Mouse (Mus musculus) limb, embryonic 14.5 days (tissue): Measurements from ENCODE around the gene Olfr1006. TPM values are rescaled to one million over a fixed set of nuclear protein-coding genes. Genes with fewer than 3 reads are reported as not detected.
"Not testable (repeated sequence)": the region's sequence is repeated elsewhere in the genome, so short reads cannot be mapped to it uniquely, and the experiment has no call there.

Experiments used
- ATAC-seq: fragments of 200-750 bp; cut with Nextera tagmentation; 2 replicates; pipeline ENCODE4 v1.8.0; 2017; ENCODE audit warnings: low read depth, moderate number of reproducible peaks, moderate TSS enrichment; ENCODE audit not compliant: low FRiP score
- DNase-seq: peaks from one replicate; pipeline ENCODE4 v3.0.0-alpha.2; 2015; ENCODE audit warnings: low spot score
- H3K27ac ChIP-seq: fragments of 300-500 bp; sonication (generic); replicated peaks from 2 replicates; pipeline ENCODE4 v1.5.1; 2014; ENCODE audit warnings: low read depth, mild to moderate bottlenecking, low read length, moderate library complexity, mixed read lengths
- H3K27me3 ChIP-seq: fragments of 300-500 bp; sonication (generic); 2 replicates; pipeline ENCODE4 v1.6.1; 2014; ENCODE audit warnings: low read length, mixed read lengths; ENCODE audit not compliant: control insufficient read depth, insufficient read depth
- H3K36me3 ChIP-seq: fragments of 300-500 bp; sonication (generic); 2 replicates; pipeline ENCODE4 v1.6.1; 2014; ENCODE audit warnings: mild to moderate bottlenecking, low read length, moderate library complexity, mixed read lengths; ENCODE audit not compliant: control insufficient read depth, insufficient read depth
- H3K4me1 ChIP-seq: fragments of 300-500 bp; sonication (generic); 2 replicates; pipeline ENCODE4 v1.6.1; 2014; ENCODE audit warnings: antibody characterized with exemption, low read length, mixed read lengths; ENCODE audit not compliant: control insufficient read depth, insufficient read depth
- H3K4me2 ChIP-seq: fragments of 300-500 bp; sonication (generic); replicated peaks from 2 replicates; pipeline ENCODE4 v1.6.1; 2014; ENCODE audit warnings: low read depth, mild to moderate bottlenecking, low read length, moderate library complexity; ENCODE audit not compliant: severe bottlenecking
- H3K4me3 ChIP-seq: fragments of 300-500 bp; sonication (generic); replicated peaks from 2 replicates; pipeline ENCODE4 v1.5.1; 2014; ENCODE audit warnings: low read length
- H3K9ac ChIP-seq: fragments of 300-500 bp; sonication (generic); 2 replicates; pipeline ENCODE4 v1.6.1; 2014; ENCODE audit warnings: mild to moderate bottlenecking, low read depth, low read length, moderate library complexity; ENCODE audit not compliant: severe bottlenecking
- H3K9me3 ChIP-seq: fragments of 300-500 bp; sonication (generic); 2 replicates; pipeline ENCODE4 v1.6.1; 2016; ENCODE audit warnings: low read length; ENCODE audit not compliant: control insufficient read depth
- POLR2A ChIP-seq: fragments of 200-500 bp; IDR thresholded peaks from 2 replicates; pipeline ENCODE4 v1.8.0; 2012; ENCODE audit warnings: inconsistent platforms, mild to moderate bottlenecking, moderate library complexity, borderline replicate concordance; ENCODE audit not compliant: insufficient read depth, insufficient read length; ENCODE audit errors: extremely low read depth
- WGBS: fragments of 180-500 bp; shearing (Covaris S2); extraction: QIAGEN DNeasy Blood & Tissue Kit; methylation state at CpG from one replicate; pipeline ENCODE4 v1.1.7; 2014; 5-methylcytosine and 5-hydroxymethylcytosine counted together
- polyA plus RNA-seq, 2 experiments: library from polyadenylated mRNA; depleted of rRNA in 1 of 2; stranded (reverse) in 1 of 2; unstranded in 1 of 2; fragments of >200 nt; fragmentation: Nextera tagmentation in 1 of 2; extraction: Ambion mirVana in 1 of 2; gene quantifications; 2 replicates each; pipeline versions ENCODE4 v1.2.1 to v1.2.3; 2012 to 2014

The Olfr1006 gene
- polyA plus RNA-seq (2012; rRNA removed) (not detected in 2 replicates), polyA plus RNA-seq (2014; fragmentation: Nextera tagmentation; extraction: Ambion mirVana) (not detected in 2 replicates)

GRCm38 (mm10) chr2:85678667-85679066 lies at the start of gene Olfr1006:
Gene Olfr1006, minus strand, starts transcription at chr2:85678767.
- no peak within 1 kb of the TSS for H3K9ac ChIP-seq
- no peak within 1 kb of the TSS for H3K4me3 ChIP-seq
- ATAC-seq, result no peak
- no peaks in the 10 kb centered on the region for H3K9me3 ChIP-seq
- H3K36me3 ChIP-seq, result no peaks in the 10 kb centered on the region
- no peak for TF ChIP-seq POLR2A
- H3K4me2 ChIP-seq, result no peak within 1 kb of the TSS
- no peaks in the 10 kb centered on the region for H3K27me3 ChIP-seq
- DNase-seq, result no peak
- no peak within 1 kb of the TSS for H3K27ac ChIP-seq
- H3K4me1 ChIP-seq, result no peaks in the 10 kb centered on the region

GRCm38 (mm10) chr2:85725793-85726192 lies 47.2 kb upstream of the Olfr1006 start:
- no peak for ATAC-seq
- H3K4me2 ChIP-seq, result no peak overlapping the region
- H3K4me3 ChIP-seq, result no peak overlapping the region
- 15% methylated on average over 3 of the region's 3 CpGs for WGBS
- no peak for TF ChIP-seq POLR2A
- no peaks in the 10 kb centered on the region for H3K9me3 ChIP-seq
- H3K27me3 ChIP-seq, result no peaks in the 10 kb centered on the region
- no peaks in the 10 kb centered on the region for H3K36me3 ChIP-seq
- DNase-seq, result peak; percentile 45
- no peaks in the 10 kb centered on the region for H3K4me1 ChIP-seq
- H3K9ac ChIP-seq, result no peak overlapping the region
- no peak overlapping the region for H3K27ac ChIP-seq

GRCm38 (mm10) chr2:85715119-85715518 lies 36.6 kb upstream of the Olfr1006 start, which contains the start of gene Olfr1009:
Gene Olfr1009, plus strand, starts transcription at chr2:85715419.
- no peak within 1 kb of the TSS for H3K4me3 ChIP-seq
- DNase-seq (no peak), ATAC-seq (no peak)
- no peak within 1 kb of the TSS for H3K9ac ChIP-seq
- no peak within 1 kb of the TSS for H3K4me2 ChIP-seq
- no peaks in the 10 kb centered on the region for H3K27me3 ChIP-seq
- WGBS, result 82% methylated on average over 1 of the region's 1 CpGs
- H3K36me3 ChIP-seq, result no peaks in the 10 kb centered on the region
- TF ChIP-seq POLR2A, result no peak
- no peak within 1 kb of the TSS for H3K27ac ChIP-seq
- no peaks in the 10 kb centered on the region for H3K9me3 ChIP-seq
- H3K4me1 ChIP-seq, result no peaks in the 10 kb centered on the region

- no peak for ATAC-seq
- no peak for DNase-seq
- H3K4me2 ChIP-seq, result no peak overlapping the region
Observed at GRCm38 (mm10) chr2:85711159-85711558, 32.6 kb upstream of the Olfr1006 start.

GRCm38 (mm10) chr2:85710680-85711079 lies 32.1 kb upstream of the Olfr1006 start:
- not testable (repeated sequence) for H3K27ac ChIP-seq, H3K9ac ChIP-seq, H3K9me3 ChIP-seq, H3K4me2 ChIP-seq, DNase-seq, H3K4me3 ChIP-seq, H3K27me3 ChIP-seq, H3K36me3 ChIP-seq, ATAC-seq, H3K4me1 ChIP-seq
- 32% methylated on average over 2 of the region's 2 CpGs for WGBS

More at GRCm38 (mm10) chr2:85711159-85711558, 32.6 kb upstream of the Olfr1006 start:
- H3K9ac ChIP-seq, result no peak overlapping the region
- H3K4me1 ChIP-seq, result no peaks in the 10 kb centered on the region
- no peak for TF ChIP-seq POLR2A
- WGBS, result 27% methylated on average over 1 of the region's 1 CpGs
- no peaks in the 10 kb centered on the region for H3K9me3 ChIP-seq
- no peaks in the 10 kb centered on the region for H3K36me3 ChIP-seq
- H3K4me3 ChIP-seq, result no peak overlapping the region
- no peaks in the 10 kb centered on the region for H3K27me3 ChIP-seq
- H3K27ac ChIP-seq, result no peak overlapping the region

GRCm38 (mm10) chr2:85689131-85689530 lies 10.6 kb upstream of the Olfr1006 start, which contains the start of gene Olfr1008:
Gene Olfr1008, plus strand, starts transcription at chr2:85689431.
- H3K4me3 ChIP-seq, result no peak within 1 kb of the TSS
- ATAC-seq, result no peak
- H3K27me3 ChIP-seq, result no peaks in the 10 kb centered on the region
- no peak within 1 kb of the TSS for H3K9ac ChIP-seq
- no peaks in the 10 kb centered on the region for H3K36me3 ChIP-seq
- H3K4me2 ChIP-seq, result no peak within 1 kb of the TSS
- H3K4me1 ChIP-seq, result no peaks in the 10 kb centered on the region
- TF ChIP-seq POLR2A, result no peak
- H3K27ac ChIP-seq, result no peak within 1 kb of the TSS
- no peaks in the 10 kb centered on the region for H3K9me3 ChIP-seq
- DNase-seq, result no peak

- not testable (repeated sequence) for H3K9me3 ChIP-seq, H3K36me3 ChIP-seq, H3K4me1 ChIP-seq, H3K27me3 ChIP-seq, H3K4me3 ChIP-seq, H3K9ac ChIP-seq, H3K27ac ChIP-seq, H3K4me2 ChIP-seq, ATAC-seq, DNase-seq
Observed at GRCm38 (mm10) chr2:85664355-85664754, 14.2 kb downstream of the Olfr1006 start, which contains the start of gene Olfr154. Gene Olfr154, minus strand, starts transcription at chr2:85664455.
